Mouse (Mus musculus) kidney, adult 9 months (tissue): Measurements from ENCODE around the gene Ntn4.
A peak's percentile ranks its signal among the peaks of the same experiment; 100 is the strongest.

Source experiments
- DNase-seq: peaks from one replicate; pipeline ENCODE4 v3.0.0; 2022

Gene Ntn4

GRCm38 (mm10) chr10:93640521-93640952 lies at the start of gene Ntn4:
Ntn4 (plus strand) TSS chr10:93640681.
- no peak for DNase-seq

GRCm38 (mm10) chr10:93592456-93592855 lies 48.0 kb upstream of the Ntn4 start:
- DNase-seq, result peak; percentile 38

- peak; percentile 92 for DNase-seq
Measured at GRCm38 (mm10) chr10:93594022-93594482, 46.4 kb upstream of the Ntn4 start.

- DNase-seq, result no peak
Measured at GRCm38 (mm10) chr10:93595831-93596230, 44.6 kb upstream of the Ntn4 start.

- no peak for DNase-seq
Measured at GRCm38 (mm10) chr10:93596641-93597040, 43.8 kb upstream of the Ntn4 start.

- DNase-seq, result no peak
Measured at GRCm38 (mm10) chr10:93602309-93602708, 38.2 kb upstream of the Ntn4 start.

- DNase-seq, result no peak
Measured at GRCm38 (mm10) chr10:93603256-93603655, 37.2 kb upstream of the Ntn4 start.

GRCm38 (mm10) chr10:93606326-93606725 lies 34.2 kb upstream of the Ntn4 start:
- no peak for DNase-seq

GRCm38 (mm10) chr10:93608051-93608450 lies 32.4 kb upstream of the Ntn4 start:
- DNase-seq, result no peak

- no peak for DNase-seq
Measured at GRCm38 (mm10) chr10:93609236-93609635, 31.2 kb upstream of the Ntn4 start.

- no peak for DNase-seq
Measured at GRCm38 (mm10) chr10:93610896-93611295, 29.6 kb upstream of the Ntn4 start.

- DNase-seq, result peak; percentile 55
Measured at GRCm38 (mm10) chr10:93611419-93612007, 29.0 kb upstream of the Ntn4 start.

GRCm38 (mm10) chr10:93614850-93615249 lies 25.6 kb upstream of the Ntn4 start:
- no peak for DNase-seq

- DNase-seq, result no peak
Measured at GRCm38 (mm10) chr10:93620438-93621179, 19.9 kb upstream of the Ntn4 start.

- peak; percentile 93 for DNase-seq
Measured at GRCm38 (mm10) chr10:93623725-93624124, 16.8 kb upstream of the Ntn4 start.

GRCm38 (mm10) chr10:93624151-93624550 lies 16.3 kb upstream of the Ntn4 start:
- no peak for DNase-seq

- no peak for DNase-seq
Measured at GRCm38 (mm10) chr10:93630310-93630709, 10.2 kb upstream of the Ntn4 start.

GRCm38 (mm10) chr10:93632086-93632485 lies 8.4 kb upstream of the Ntn4 start:
- DNase-seq, result no peak

- DNase-seq, result no peak
Measured at GRCm38 (mm10) chr10:93633563-93633962, 6.9 kb upstream of the Ntn4 start.

- no peak for DNase-seq
Measured at GRCm38 (mm10) chr10:93633971-93634370, 6.5 kb upstream of the Ntn4 start.

- DNase-seq, result no peak
Measured at GRCm38 (mm10) chr10:93635941-93636340, 4.5 kb upstream of the Ntn4 start.

- peak; percentile 51 for DNase-seq
Measured at GRCm38 (mm10) chr10:93640953-93641820, 706 bp downstream of the Ntn4 start.
